Mouse (Mus musculus): ENCODE data around the gene Gm20547. TPM values are rescaled to one million over a fixed set of nuclear protein-coding genes. Genes with fewer than 3 reads are reported as not detected.
A peak's percentile ranks its signal among the peaks of the same experiment; 100 is the strongest.

Gene Gm20547
- polyA plus RNA-seq, 1 experiment = not detected

GRCm38 (mm10) chr17:34924258-34924657, 42.4 kb upstream of the Gm20547 start:
- TF ChIP-seq USF1 (IDR thresholded peaks at IDR 0.05; ENCODE audit: low read depth) (no peak), MYOG (IDR thresholded peaks at IDR 0.05; ENCODE audit: control insufficient read depth in 1 of 3, insufficient read depth in 1 of 3, insufficient read length in 2 of 3, low read depth in 2 of 3) (no peak), SRF (IDR thresholded peaks at IDR 0.05; ENCODE audit: control insufficient read depth, insufficient read length, low read depth) (no peak), MYOD1 (IDR thresholded peaks at IDR 0.05; ENCODE audit: control insufficient read depth in 1 of 3, insufficient read length in 2 of 3, low read depth in 2 of 3) (no peak), E2F4 (IDR thresholded peaks at IDR 0.05; ENCODE audit: insufficient read depth) (no peak), TCF3 (IDR thresholded peaks at IDR 0.05; ENCODE audit: insufficient read length, low read depth) (no peak), TCF12 (IDR thresholded peaks at IDR 0.05; ENCODE audit: insufficient read depth, poor library complexity, severe bottlenecking) (no peak), CEBPB (IDR thresholded peaks at IDR 0.05; ENCODE audit: insufficient read depth, poor library complexity, severe bottlenecking) (no peak), MAX (IDR thresholded peaks at IDR 0.05; ENCODE audit: low read depth) (no peak), POLR2A (IDR thresholded peaks at IDR 0.05; ENCODE audit: insufficient read length, low read depth) (no peak)
- Histone ChIP-seq H3K4me2 (ENCODE audit: low read depth) (no peak overlapping the region), H3K36me3 (ENCODE audit: control insufficient read depth, insufficient read depth) (no peaks in the 10 kb centered on the region), H3K27me3 (ENCODE audit: control insufficient read depth, insufficient read depth, insufficient read length) (no peaks in the 10 kb centered on the region), H3K4me3 (no peak overlapping the region), H3K79me2 (ENCODE audit: control insufficient read depth, insufficient read depth) (no peaks in the 10 kb centered on the region), H3ac (ENCODE audit: control insufficient read depth, insufficient read length) (no peak overlapping the region)

GRCm38 (mm10) chr17:34922939-34923338, 41.1 kb upstream of the Gm20547 start:
- no peak overlapping the region for H3ac ChIP-seq (ENCODE audit: control insufficient read depth, insufficient read length)
- H3K79me2 ChIP-seq (ENCODE audit: control insufficient read depth, insufficient read depth) = no peaks in the 10 kb centered on the region
- H3K27me3 ChIP-seq (ENCODE audit: control insufficient read depth, insufficient read depth, insufficient read length) = no peaks in the 10 kb centered on the region
- H3K4me3 ChIP-seq = no peak overlapping the region
- H3K36me3 ChIP-seq (ENCODE audit: control insufficient read depth, insufficient read depth) = no peaks in the 10 kb centered on the region
- no peak overlapping the region for H3K4me2 ChIP-seq (ENCODE audit: low read depth)
- TF ChIP-seq POLR2A (IDR thresholded peaks at IDR 0.05; ENCODE audit: insufficient read length, low read depth) (no peak), TCF12 (IDR thresholded peaks at IDR 0.05; ENCODE audit: insufficient read depth, poor library complexity, severe bottlenecking) (no peak), TCF3 (IDR thresholded peaks at IDR 0.05; ENCODE audit: insufficient read length, low read depth) (no peak), POLR2AphosphoS2 (IDR thresholded peaks at IDR 0.05; ENCODE audit: insufficient read length, low read depth) (no peak), REST (IDR thresholded peaks at IDR 0.05; ENCODE audit: insufficient read depth, insufficient read length) (no peak), CEBPB (IDR thresholded peaks at IDR 0.05; ENCODE audit: insufficient read depth, poor library complexity, severe bottlenecking) (no peak), MYOG (IDR thresholded peaks at IDR 0.05; ENCODE audit: control insufficient read depth in 1 of 3, insufficient read depth in 1 of 3, insufficient read length in 2 of 3, low read depth in 2 of 3) (no peak), SRF (IDR thresholded peaks at IDR 0.05; ENCODE audit: control insufficient read depth, insufficient read length, low read depth) (no peak), MYOD1 (IDR thresholded peaks at IDR 0.05; ENCODE audit: control insufficient read depth in 1 of 3, insufficient read length in 2 of 3, low read depth in 2 of 3) (no peak), E2F4 (IDR thresholded peaks at IDR 0.05; ENCODE audit: insufficient read depth) (no peak), MAX (IDR thresholded peaks at IDR 0.05; ENCODE audit: low read depth) (no peak), USF1 (IDR thresholded peaks at IDR 0.05; ENCODE audit: low read depth) (no peak)

- H3K4me3 ChIP-seq = no peak overlapping the region
- peaks cover 4% of the 10 kb centered on the region for H3K36me3 ChIP-seq (ENCODE audit: control insufficient read depth, insufficient read depth)
- H3K4me2 ChIP-seq (ENCODE audit: low read depth) = peak overlapping the region; percentile 25
- H3ac ChIP-seq (ENCODE audit: control insufficient read depth, insufficient read length) = no peak overlapping the region
- no peaks in the 10 kb centered on the region for H3K27me3 ChIP-seq (ENCODE audit: control insufficient read depth, insufficient read depth, insufficient read length)
- TF ChIP-seq TCF3 (IDR thresholded peaks at IDR 0.05; ENCODE audit: insufficient read length, low read depth) (no peak), POLR2A (IDR thresholded peaks at IDR 0.05; ENCODE audit: insufficient read length, low read depth) (no peak), SRF (IDR thresholded peaks at IDR 0.05; ENCODE audit: control insufficient read depth, insufficient read length, low read depth) (no peak), MAX (IDR thresholded peaks at IDR 0.05; ENCODE audit: low read depth) (no peak), MYOD1 (IDR thresholded peaks at IDR 0.05; ENCODE audit: control insufficient read depth in 1 of 3, insufficient read length in 2 of 3, low read depth in 2 of 3) (no peak)
- no peaks in the 10 kb centered on the region for H3K79me2 ChIP-seq (ENCODE audit: control insufficient read depth, insufficient read depth)
These were observed 35.3 kb upstream of the Gm20547 start for GRCm38 (mm10) chr17:34917188-34917587.

- Histone ChIP-seq H3ac (ENCODE audit: control insufficient read depth, insufficient read length) (no peak overlapping the region), H3K4me3 (no peak overlapping the region), H3K79me2 (ENCODE audit: control insufficient read depth, insufficient read depth) (no peaks in the 10 kb centered on the region), H3K4me2 (ENCODE audit: low read depth) (peak overlapping the region; percentile 25), H3K36me3 (ENCODE audit: control insufficient read depth, insufficient read depth) (peaks cover 11% of the 10 kb centered on the region), H3K27me3 (ENCODE audit: control insufficient read depth, insufficient read depth, insufficient read length) (no peaks in the 10 kb centered on the region)
- TF ChIP-seq MYOG (IDR thresholded peaks at IDR 0.05; ENCODE audit: control insufficient read depth in 1 of 3, insufficient read depth in 1 of 3, insufficient read length in 2 of 3, low read depth in 2 of 3) (peak; percentile 45 to 80 (median 53)), CEBPB (IDR thresholded peaks at IDR 0.05; ENCODE audit: insufficient read depth, poor library complexity, severe bottlenecking) (no peak), POLR2AphosphoS2 (IDR thresholded peaks at IDR 0.05; ENCODE audit: insufficient read length, low read depth) (no peak), MAX (IDR thresholded peaks at IDR 0.05; ENCODE audit: low read depth) (no peak), TCF12 (IDR thresholded peaks at IDR 0.05; ENCODE audit: insufficient read depth, poor library complexity, severe bottlenecking) (no peak), MYOD1 (IDR thresholded peaks at IDR 0.05; ENCODE audit: control insufficient read depth in 1 of 3, insufficient read length in 2 of 3, low read depth in 2 of 3) (peak in 2 of 3 experiments; percentile 43 to 70), SRF (IDR thresholded peaks at IDR 0.05; ENCODE audit: control insufficient read depth, insufficient read length, low read depth) (no peak), USF1 (IDR thresholded peaks at IDR 0.05; ENCODE audit: low read depth) (no peak), TCF3 (IDR thresholded peaks at IDR 0.05; ENCODE audit: insufficient read length, low read depth) (no peak), E2F4 (IDR thresholded peaks at IDR 0.05; ENCODE audit: insufficient read depth) (no peak), POLR2A (IDR thresholded peaks at IDR 0.05; ENCODE audit: insufficient read length, low read depth) (no peak), REST (IDR thresholded peaks at IDR 0.05; ENCODE audit: insufficient read depth, insufficient read length) (no peak)
These were observed 34.5 kb upstream of the Gm20547 start for GRCm38 (mm10) chr17:34916316-34916715.

- H3K36me3 ChIP-seq (ENCODE audit: control insufficient read depth, insufficient read depth) = peaks cover 11% of the 10 kb centered on the region
- H3K27me3 ChIP-seq (ENCODE audit: control insufficient read depth, insufficient read depth, insufficient read length) = no peaks in the 10 kb centered on the region
- H3K4me2 ChIP-seq (ENCODE audit: low read depth) = peak overlapping the region; percentile 50
- TF ChIP-seq E2F4 (IDR thresholded peaks at IDR 0.05; ENCODE audit: insufficient read depth) (no peak), MYOG (IDR thresholded peaks at IDR 0.05; ENCODE audit: control insufficient read depth in 1 of 3, insufficient read depth in 1 of 3, insufficient read length in 2 of 3, low read depth in 2 of 3) (peak in 2 of 3 experiments; percentile 36 to 72), POLR2A (IDR thresholded peaks at IDR 0.05; ENCODE audit: insufficient read length, low read depth) (no peak), MAX (IDR thresholded peaks at IDR 0.05; ENCODE audit: low read depth) (no peak), MYOD1 (IDR thresholded peaks at IDR 0.05; ENCODE audit: control insufficient read depth in 1 of 3, insufficient read length in 2 of 3, low read depth in 2 of 3) (peak in 1 of 3 experiments; percentile 46), SRF (IDR thresholded peaks at IDR 0.05; ENCODE audit: control insufficient read depth, insufficient read length, low read depth) (no peak), TCF12 (IDR thresholded peaks at IDR 0.05; ENCODE audit: insufficient read depth, poor library complexity, severe bottlenecking) (no peak)
- no peaks in the 10 kb centered on the region for H3K79me2 ChIP-seq (ENCODE audit: control insufficient read depth, insufficient read depth)
- H3ac ChIP-seq (ENCODE audit: control insufficient read depth, insufficient read length) = no peak overlapping the region
- H3K4me3 ChIP-seq = no peak overlapping the region
These were observed 33.6 kb upstream of the Gm20547 start for GRCm38 (mm10) chr17:34915410-34915831.
